Mouse (Mus musculus) activated CD4-positive, CD25-positive, alpha-beta regulatory T cell, adult 4 months (primary cell): Measurements from ENCODE around the gene Srrm1. TPM values are rescaled to one million over a fixed set of nuclear protein-coding genes. Genes with fewer than 3 reads are reported as not detected.
A peak's percentile ranks its signal among the peaks of the same experiment; 100 is the strongest.

Source experiments
- ATAC-seq: one replicate; pipeline ENCODE4 v1.8.0; 2017
- polyA plus RNA-seq, 2 experiments: library from polyadenylated mRNA; unstranded; fragments of 100-300 nt; shearing (Covaris generic); gene quantifications; one replicate each; pipeline ENCODE4 v1.2.1; 2017

The Srrm1 gene
- polyA plus RNA-seq, 2 experiments from 2014 or later: 205 to 216 TPM

GRCm38 (mm10) chr4:135353794-135354450 lies 801 bp upstream of the Srrm1 start:
- no peak for ATAC-seq

GRCm38 (mm10) chr4:135352326-135353065 lies 625 bp downstream of the Srrm1 start:
- ATAC-seq: no peak

GRCm38 (mm10) chr4:135337376-135337942 lies 15.7 kb downstream of the Srrm1 start:
- ATAC-seq: no peak

- no peak for ATAC-seq
Observed at GRCm38 (mm10) chr4:135336023-135336357, 17.1 kb downstream of the Srrm1 start.

- ATAC-seq: no peak
Observed at GRCm38 (mm10) chr4:135335327-135336022, 17.6 kb downstream of the Srrm1 start.

- ATAC-seq: no peak
Observed at GRCm38 (mm10) chr4:135326469-135326868, 26.7 kb downstream of the Srrm1 start.

- no peak for ATAC-seq
Observed at GRCm38 (mm10) chr4:135326046-135326445, 27.1 kb downstream of the Srrm1 start.

- no peak for ATAC-seq
Observed at GRCm38 (mm10) chr4:135323021-135323420, 30.1 kb downstream of the Srrm1 start.

GRCm38 (mm10) chr4:135317966-135318365 lies 35.2 kb downstream of the Srrm1 start:
- no peak for ATAC-seq

GRCm38 (mm10) chr4:135317539-135317938 lies 35.6 kb downstream of the Srrm1 start:
- no peak for ATAC-seq

GRCm38 (mm10) chr4:135315287-135315686 lies 37.8 kb downstream of the Srrm1 start:
- ATAC-seq: no peak

- no peak for ATAC-seq
Observed at GRCm38 (mm10) chr4:135314419-135314832, 38.7 kb downstream of the Srrm1 start.

- peak; percentile 91 for ATAC-seq
Observed at GRCm38 (mm10) chr4:135313761-135314241, 39.3 kb downstream of the Srrm1 start.

- peak; percentile 28 for ATAC-seq
Observed at GRCm38 (mm10) chr4:135313111-135313691, 39.9 kb downstream of the Srrm1 start.

GRCm38 (mm10) chr4:135312706-135313105 lies 40.4 kb downstream of the Srrm1 start:
- peak; percentile 20 for ATAC-seq

- ATAC-seq: no peak
Observed at GRCm38 (mm10) chr4:135310371-135310770, 42.8 kb downstream of the Srrm1 start.

GRCm38 (mm10) chr4:135309726-135310125 lies 43.4 kb downstream of the Srrm1 start:
- ATAC-seq: no peak

- ATAC-seq: no peak
Observed at GRCm38 (mm10) chr4:135309112-135309659, 43.9 kb downstream of the Srrm1 start.

GRCm38 (mm10) chr4:135306971-135307632 lies 46.0 kb downstream of the Srrm1 start:
- no peak for ATAC-seq

GRCm38 (mm10) chr4:135306533-135306932 lies 46.6 kb downstream of the Srrm1 start:
- no peak for ATAC-seq

- ATAC-seq: no peak
Observed at GRCm38 (mm10) chr4:135302261-135302660, 50.9 kb downstream of the Srrm1 start.

- no peak for ATAC-seq
Observed at GRCm38 (mm10) chr4:135301166-135301565, 52.0 kb downstream of the Srrm1 start.
